Mouse (Mus musculus): Measurements from ENCODE around the gene Mtx1. TPM values are rescaled to one million over a fixed set of nuclear protein-coding genes. Genes with fewer than 3 reads are reported as not detected.
A peak's percentile ranks its signal among the peaks of the same experiment; 100 is the strongest.

Mtx1 gene
- polyA plus RNA-seq, 1 experiment from 2014 or later = 182 TPM

MicroRNAs within 50 kb of the gene (microRNA counts, 519-probe panel; counts per million panel counts)
- not detected for microRNA mmu-miR-92b

Small RNAs within 50 kb of the gene (microRNA-seq; reads per million reads assigned to microRNA genes)
- gene Mir92b = 309 reads per million, percentile 61 among the genes with 10 or more reads in this experiment

Other genes starting within 250 kb of the Mtx1 start
- 19.2 and 19.5 TPM in 2 replicates for gene Rusc1, start 133.8 kb downstream of the Mtx1 start, polyA plus RNA-seq (2014; fragmentation: Nextera tagmentation; extraction: Ambion mirVana)
- not detected in 2 replicates for gene Gm43738, start 126.0 kb downstream of the Mtx1 start, polyA plus RNA-seq (2014; fragmentation: Nextera tagmentation; extraction: Ambion mirVana)
- 247 and 278 TPM in 2 replicates for gene Fdps, start 125.1 kb downstream of the Mtx1 start, polyA plus RNA-seq (2014; fragmentation: Nextera tagmentation; extraction: Ambion mirVana)
- 2.8 and 3.3 TPM in 2 replicates for gene Pklr, start 90.9 kb downstream of the Mtx1 start, polyA plus RNA-seq (2014; fragmentation: Nextera tagmentation; extraction: Ambion mirVana)
- gene Hcn3, start 66.9 kb downstream of the Mtx1 start, polyA plus RNA-seq (2014; fragmentation: Nextera tagmentation; extraction: Ambion mirVana) = 1.4 and 1.9 TPM in 2 replicates
- 32.7 and 35.1 TPM in 2 replicates for gene Clk2, start 62.3 kb downstream of the Mtx1 start, polyA plus RNA-seq (2014; fragmentation: Nextera tagmentation; extraction: Ambion mirVana)
- gene Scamp3, start 49.6 kb downstream of the Mtx1 start, polyA plus RNA-seq (2014; fragmentation: Nextera tagmentation; extraction: Ambion mirVana) = 92.9 and 95.1 TPM in 2 replicates
- gene Fam189b, start 43.9 kb downstream of the Mtx1 start, polyA plus RNA-seq (2014; fragmentation: Nextera tagmentation; extraction: Ambion mirVana) = 28.3 and 28.7 TPM in 2 replicates
- 37.0 and 37.4 TPM in 2 replicates for gene Gba, start 24.2 kb downstream of the Mtx1 start, polyA plus RNA-seq (2014; fragmentation: Nextera tagmentation; extraction: Ambion mirVana)
- 24.2 and 26.4 TPM in 2 replicates for gene Thbs3, start 11.9 kb downstream of the Mtx1 start, polyA plus RNA-seq (2014; fragmentation: Nextera tagmentation; extraction: Ambion mirVana)
- gene Muc1, start 2.0 kb upstream of the Mtx1 start, polyA plus RNA-seq (2014; fragmentation: Nextera tagmentation; extraction: Ambion mirVana) = 56.3 and 58.2 TPM in 2 replicates
- 297 and 314 TPM in 2 replicates for gene Krtcap2, start 18.9 kb upstream of the Mtx1 start, polyA plus RNA-seq (2014; fragmentation: Nextera tagmentation; extraction: Ambion mirVana)
- gene Trim46, start 19.2 kb upstream of the Mtx1 start, polyA plus RNA-seq (2014; fragmentation: Nextera tagmentation; extraction: Ambion mirVana) = 4.9 and 5.1 TPM in 2 replicates
- gene Dpm3, start 32.3 kb upstream of the Mtx1 start, polyA plus RNA-seq (2014; fragmentation: Nextera tagmentation; extraction: Ambion mirVana) = 144 and 186 TPM in 2 replicates
- gene Slc50a1, start 43.5 kb upstream of the Mtx1 start, polyA plus RNA-seq (2014; fragmentation: Nextera tagmentation; extraction: Ambion mirVana) = 86.5 TPM in 2 replicates
- gene Efna1, start 54.1 kb upstream of the Mtx1 start, polyA plus RNA-seq (2014; fragmentation: Nextera tagmentation; extraction: Ambion mirVana) = 39.3 and 45.0 TPM in 2 replicates
- gene Efna3, start 95.9 kb upstream of the Mtx1 start, polyA plus RNA-seq (2014; fragmentation: Nextera tagmentation; extraction: Ambion mirVana) = 10.9 and 11.6 TPM in 2 replicates
- 24.0 and 25.3 TPM in 2 replicates for gene Efna4, start 110.9 kb upstream of the Mtx1 start, polyA plus RNA-seq (2014; fragmentation: Nextera tagmentation; extraction: Ambion mirVana)
- 27.9 and 28.5 TPM in 2 replicates for gene Adam15, start 122.9 kb upstream of the Mtx1 start, polyA plus RNA-seq (2014; fragmentation: Nextera tagmentation; extraction: Ambion mirVana)
- gene Dcst2, start 134.9 kb upstream of the Mtx1 start, polyA plus RNA-seq (2014; fragmentation: Nextera tagmentation; extraction: Ambion mirVana) = 0.18 and 0.42 TPM in 2 replicates
- 0.11 and 0.55 TPM in 2 replicates for gene Dcst1, start 138.2 kb upstream of the Mtx1 start, polyA plus RNA-seq (2014; fragmentation: Nextera tagmentation; extraction: Ambion mirVana)
- 4.5 and 5.7 TPM in 2 replicates for gene Zbtb7b, start 167.7 kb upstream of the Mtx1 start, polyA plus RNA-seq (2014; fragmentation: Nextera tagmentation; extraction: Ambion mirVana)
- 0.55 TPM in 1 of 2 replicates, not detected in the other for gene Lenep, start 175.7 kb upstream of the Mtx1 start, polyA plus RNA-seq (2014; fragmentation: Nextera tagmentation; extraction: Ambion mirVana)
- 22.3 and 24.5 TPM in 2 replicates for gene Flad1, start 184.8 kb upstream of the Mtx1 start, polyA plus RNA-seq (2014; fragmentation: Nextera tagmentation; extraction: Ambion mirVana)
- 470 and 503 TPM in 2 replicates for gene Cks1b, start 191.3 kb upstream of the Mtx1 start, polyA plus RNA-seq (2014; fragmentation: Nextera tagmentation; extraction: Ambion mirVana)
- 68.7 and 73.2 TPM in 2 replicates for gene Shc1, start 191.4 kb upstream of the Mtx1 start, polyA plus RNA-seq (2014; fragmentation: Nextera tagmentation; extraction: Ambion mirVana)
- 39.7 and 49.2 TPM in 2 replicates for gene Pygo2, start 203.1 kb upstream of the Mtx1 start, polyA plus RNA-seq (2014; fragmentation: Nextera tagmentation; extraction: Ambion mirVana)
- 21.7 and 25.3 TPM in 2 replicates for gene Pbxip1, start 209.6 kb upstream of the Mtx1 start, polyA plus RNA-seq (2014; fragmentation: Nextera tagmentation; extraction: Ambion mirVana)
- 50.4 and 50.5 TPM in 2 replicates for gene Pmvk, start 227.5 kb upstream of the Mtx1 start, polyA plus RNA-seq (2014; fragmentation: Nextera tagmentation; extraction: Ambion mirVana)

Measured in stomach, embryonic 14.5 days (tissue).